Comparison of ENCODE assay signal across 8 mouse cellular contexts in the genomic region with DNA sequence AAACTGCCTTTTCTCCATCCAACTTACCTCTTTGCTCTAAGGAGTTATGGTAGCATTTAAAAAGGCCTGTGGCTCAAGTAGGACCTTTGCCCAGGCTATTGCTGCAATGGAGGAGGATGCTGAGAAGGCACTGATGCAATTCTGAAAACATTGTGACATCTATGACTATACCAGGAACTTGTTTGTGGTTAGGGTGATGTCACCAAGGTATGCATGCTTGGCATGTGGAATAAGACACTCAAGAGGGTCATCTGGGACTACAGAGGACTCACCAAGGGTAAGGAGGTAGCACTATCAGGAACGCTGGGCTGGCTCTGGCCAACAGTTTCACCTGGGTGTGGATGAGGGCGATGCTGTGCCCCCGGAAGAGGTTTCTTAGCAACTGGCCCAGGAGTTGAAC. TPM values are rescaled to one million over a fixed set of nuclear protein-coding genes. Genes with fewer than 3 reads are reported as not detected.
DNase-seq lines count a peak whose midpoint lies in the region; ATAC-seq and TF ChIP-seq lines count a peak whose summit lies in the region.

A gene (minus strand): TSS at position 108 of the 400 bp plus-strand sequence.

- H3K4me2 ChIP-seq in hindbrain, embryonic 14.5 days (replicated peaks): no peak within 1 kb of the TSS
- peak within 1 kb of the TSS; percentile 22; the same call in 1 of the 2 replicates for H3K4me2 ChIP-seq in liver, postnatal 0 days (ENCODE audit: low read depth, low read length)
- H3K4me2 ChIP-seq in stomach, embryonic 14.5 days (replicated peaks; ENCODE audit: low read depth, low read length): no peak within 1 kb of the TSS

- H3K27ac ChIP-seq in ES-Bruce4 (ENCODE audit: insufficient read depth, low read length): no peak within 1 kb of the TSS
- no peak within 1 kb of the TSS for H3K27ac ChIP-seq in hindbrain, embryonic 14.5 days
- no peak within 1 kb of the TSS for H3K27ac ChIP-seq in liver, postnatal 0 days (ENCODE audit: low read depth)
- no peak within 1 kb of the TSS for H3K27ac ChIP-seq in stomach, embryonic 14.5 days (ENCODE audit: low read length)

- H3K36me3 ChIP-seq in ES-Bruce4 (ENCODE audit: control insufficient read depth, insufficient read depth, low read length, poor library complexity, severe bottlenecking): no peaks in the 10 kb centered on the region
- no peaks in the 10 kb centered on the region for H3K36me3 ChIP-seq in hindbrain, embryonic 14.5 days (replicated peaks; ENCODE audit: control insufficient read depth, insufficient read depth)
- H3K36me3 ChIP-seq in liver, postnatal 0 days (replicated peaks; ENCODE audit: insufficient read depth, low read length): no peaks in the 10 kb centered on the region
- no peaks in the 10 kb centered on the region for H3K36me3 ChIP-seq in stomach, embryonic 14.5 days (ENCODE audit: control insufficient read depth, insufficient read depth, low read length)

- no peak for TF ChIP-seq POLR2A in ES-Bruce4 (IDR thresholded peaks at IDR 0.05; ENCODE audit: insufficient read depth, low read length)

- no peak for TF ChIP-seq CTCF in ES-Bruce4 (IDR thresholded peaks at IDR 0.05; ENCODE audit: low read depth, low read length)
- no peak for TF ChIP-seq CTCF in liver, postnatal 0 days (IDR thresholded peaks at IDR 0.05; ENCODE audit: low read depth)

- WGBS in hindbrain, embryonic 14.5 days: 87% methylated on average over 3 of the region's 3 CpGs
- WGBS in liver, postnatal 0 days (ENCODE audit: insufficient replicate concordance): 73% methylated on average over 3 of the region's 3 CpGs
- 68% methylated on average over 3 of the region's 3 CpGs for WGBS in stomach, embryonic 14.5 days

- H3K9me3 ChIP-seq in ES-Bruce4 (replicated peaks; ENCODE audit: control insufficient read depth, insufficient read depth, low read length, poor library complexity, severe bottlenecking): no peaks in the 10 kb centered on the region
- H3K9me3 ChIP-seq in hindbrain, embryonic 14.5 days (ENCODE audit: control insufficient read depth, low read length): no peaks in the 10 kb centered on the region
- no peaks in the 10 kb centered on the region for H3K9me3 ChIP-seq in liver, postnatal 0 days (ENCODE audit: low read length)
- H3K9me3 ChIP-seq in stomach, embryonic 14.5 days (ENCODE audit: control insufficient read depth, low read depth, low read length): no peaks in the 10 kb centered on the region

- TF ChIP-seq EP300 in ES-Bruce4 (IDR thresholded peaks at IDR 0.05; ENCODE audit: insufficient read depth, low read depth, low read length): no peak
- peak; percentile 76 for TF ChIP-seq EP300 in liver, postnatal 0 days (IDR thresholded peaks at IDR 0.05; ENCODE audit: low read depth)

- no peak within 1 kb of the TSS for H3K4me3 ChIP-seq in ES-Bruce4 (ENCODE audit: low read depth, low read length)
- no peak within 1 kb of the TSS for H3K4me3 ChIP-seq in hindbrain, embryonic 14.5 days (replicated peaks; ENCODE audit: low read length)
- H3K4me3 ChIP-seq in liver, postnatal 0 days (ENCODE audit: low read depth, low read length): no peak within 1 kb of the TSS
- H3K4me3 ChIP-seq in stomach, embryonic 14.5 days (ENCODE audit: low read depth, low read length): no peak within 1 kb of the TSS

- no peak for DNase-seq in adrenal gland, postnatal 10 days
- no peak for DNase-seq in gastrocnemius, adult 18-20 months (ENCODE audit: low spot score)
- no peak for DNase-seq in hindbrain, embryonic 14.5 days (ENCODE audit: low spot score)
- peak; percentile 29 for DNase-seq in liver, postnatal 0 days
- no peak for DNase-seq in frontal cortex, postnatal 10 days (ENCODE audit: low spot score in 2 of 2)
- DNase-seq in kidney, adult 9 months: no peak

- no peak for ATAC-seq in hindbrain, embryonic 14.5 days (ENCODE audit: low FRiP score)
- ATAC-seq in liver, postnatal 0 days: peak; percentile 86
- ATAC-seq in stomach, embryonic 14.5 days (ENCODE audit: insufficient number of reproducible peaks, insufficient read depth, low FRiP score, low read depth): no peak

- no peaks in the 10 kb centered on the region for H3K4me1 ChIP-seq in ES-Bruce4 (ENCODE audit: control insufficient read depth, insufficient read depth, low read length)
- H3K4me1 ChIP-seq in hindbrain, embryonic 14.5 days (replicated peaks; ENCODE audit: control insufficient read depth, insufficient read depth, low read length): no peaks in the 10 kb centered on the region
- peaks cover 3% of the 10 kb centered on the region; the same call in 1 of the 2 replicates for H3K4me1 ChIP-seq in liver, postnatal 0 days (ENCODE audit: insufficient read depth)
- no peaks in the 10 kb centered on the region for H3K4me1 ChIP-seq in stomach, embryonic 14.5 days (ENCODE audit: control insufficient read depth, insufficient read depth, low read length)

- no peak within 1 kb of the TSS for H3K9ac ChIP-seq in ES-Bruce4 (ENCODE audit: low read depth, poor library complexity, severe bottlenecking)
- no peak within 1 kb of the TSS for H3K9ac ChIP-seq in hindbrain, embryonic 14.5 days
- H3K9ac ChIP-seq in liver, postnatal 0 days (replicated peaks): no peak within 1 kb of the TSS
- no peak within 1 kb of the TSS for H3K9ac ChIP-seq in stomach, embryonic 14.5 days (replicated peaks; ENCODE audit: low read depth, low read length)

- no peaks in the 10 kb centered on the region for H3K27me3 ChIP-seq in ES-Bruce4 (ENCODE audit: control insufficient read depth, insufficient read depth, low read length, poor library complexity, severe bottlenecking)
- no peaks in the 10 kb centered on the region for H3K27me3 ChIP-seq in hindbrain, embryonic 14.5 days (ENCODE audit: control insufficient read depth, insufficient read depth, low read length)
- no peaks in the 10 kb centered on the region for H3K27me3 ChIP-seq in liver, postnatal 0 days (ENCODE audit: insufficient read depth, low read length)
- H3K27me3 ChIP-seq in stomach, embryonic 14.5 days (ENCODE audit: control insufficient read depth, insufficient read depth, low read length): no peaks in the 10 kb centered on the region

RNA-seq across cellular contexts. Expression of the gene that starts here (rescaled TPM):
- polyA plus RNA-seq in ES-Bruce4 (2011; ENCODE audit: insufficient read depth, insufficient read length, low read depth, missing spikeins): 31.6 and 33.1 TPM in 2 replicates
- 100 to 1,000 TPM; 115 to 119 TPM for total RNA-seq in adrenal gland, postnatal 10 days (2021)
- 100 to 1,000 TPM; 123 to 131 TPM for total RNA-seq in gastrocnemius, adult 18-20 months (2021)
- 99.2 and 114 TPM in 2 replicates for polyA plus RNA-seq in hindbrain, embryonic 14.5 days (2014; fragmentation: Nextera tagmentation; extraction: Ambion mirVana)
- 34.0 and 38.4 TPM in 2 replicates for polyA plus RNA-seq in liver, postnatal 0 days (2015; fragmentation: Nextera tagmentation; extraction: Ambion mirVana)
- 40.3 and 47.5 TPM in 2 replicates for polyA plus RNA-seq in stomach, embryonic 14.5 days (2014; fragmentation: Nextera tagmentation; extraction: Ambion mirVana)
